Mouse (Mus musculus) thymus, postnatal 10 days (tissue): ENCODE data around the gene Tcf7l1.
"Not testable (repeated sequence)": the region's sequence is repeated elsewhere in the genome, so short reads cannot be mapped to it uniquely, and the experiment has no call there.

ENCODE experiments used
- DNase-seq, 2 experiments: peaks; one replicate each; pipeline ENCODE4 v3.0.0; 2021; ENCODE audit warnings: low spot score in 2 of 2

Gene Tcf7l1

GRCm38 (mm10) chr6:72788892-72789699 lies at the start of gene Tcf7l1:
Gene Tcf7l1, minus strand, starts transcription at chr6:72789254.
- peak; percentile 74 to 90 for DNase-seq

DNA sequence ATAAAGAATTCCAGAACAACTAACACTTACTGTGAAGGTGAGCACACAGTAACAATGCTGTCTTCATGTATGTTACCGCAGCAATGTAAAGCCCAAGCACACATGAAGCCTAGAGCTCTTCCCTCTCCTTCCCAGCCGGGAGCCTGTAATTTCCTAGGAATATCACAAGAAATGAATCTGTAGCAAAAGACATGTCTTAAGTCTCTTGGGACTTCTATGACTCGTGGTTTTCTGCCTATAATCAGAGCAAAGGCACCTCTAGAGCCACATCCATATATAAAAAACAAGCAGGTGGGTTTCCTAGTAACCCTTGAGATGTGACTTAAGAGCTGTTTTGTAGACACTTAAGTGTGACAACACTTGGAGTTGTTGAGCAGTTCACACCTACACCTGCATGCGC lies 48.7 kb upstream of the Tcf7l1 start:
- DNase-seq = no peak

- DNase-seq = no peak
Observed at GRCm38 (mm10) chr6:72834518-72834917, 45.5 kb upstream of the Tcf7l1 start.

DNA sequence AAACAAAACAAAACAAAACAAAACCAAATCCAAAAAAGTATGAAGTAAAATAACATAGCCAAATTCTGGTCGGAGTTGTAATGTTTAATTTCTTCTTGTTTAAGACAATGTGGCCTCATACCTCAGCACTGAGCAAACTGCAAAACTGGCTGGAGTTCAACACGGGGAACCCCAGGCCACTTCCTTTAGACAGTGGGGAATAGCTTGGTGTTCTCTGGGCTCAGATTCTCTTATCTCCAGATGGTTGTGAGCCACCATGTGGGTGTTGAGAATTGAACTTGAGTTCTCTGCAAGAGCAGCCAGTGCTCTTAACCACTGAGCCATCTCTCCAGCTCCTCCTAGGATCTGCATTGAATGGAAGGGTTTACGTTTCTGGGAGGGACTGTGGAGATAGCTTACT lies 42.8 kb upstream of the Tcf7l1 start:
- no peak for DNase-seq

DNA sequence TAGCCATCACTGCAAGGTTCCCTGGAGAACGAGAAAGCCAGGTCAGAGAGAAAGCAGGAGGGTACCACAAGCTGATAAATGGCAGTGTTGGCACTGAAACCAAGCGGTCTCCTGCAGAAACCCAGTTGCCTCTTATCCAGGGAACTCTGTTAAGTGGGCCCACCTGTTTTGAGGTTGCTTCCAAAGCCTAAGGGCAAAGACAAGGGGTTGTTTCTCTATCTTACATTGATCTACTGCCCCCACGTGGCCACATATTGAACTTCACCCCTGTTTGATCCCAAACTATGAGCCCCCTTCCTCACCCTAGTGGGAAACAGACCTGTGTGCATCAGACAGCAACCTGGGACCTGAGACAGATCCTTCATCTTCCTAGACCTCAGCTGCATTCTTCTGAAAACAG lies 42.2 kb upstream of the Tcf7l1 start:
- peak; percentile 13 to 52 for DNase-seq

DNA sequence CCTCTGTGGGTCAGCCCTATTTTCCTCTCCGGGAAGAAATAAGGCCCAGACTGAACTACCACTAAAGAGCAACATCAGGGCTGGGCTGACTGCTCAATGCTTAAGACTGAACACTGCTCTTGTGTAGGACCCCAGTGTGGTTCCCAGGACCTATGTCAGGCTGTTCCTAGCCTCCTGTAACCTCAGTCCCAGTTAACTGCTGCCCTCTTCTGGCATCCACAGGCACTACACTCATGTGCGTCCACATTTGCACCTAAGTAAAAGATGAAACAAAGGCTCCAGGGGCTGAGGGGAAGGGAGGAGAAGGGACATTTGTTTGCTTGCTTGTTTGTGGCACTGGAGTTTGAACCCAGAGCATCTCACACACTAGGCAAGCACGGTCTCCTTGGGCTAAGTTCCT lies 39.8 kb upstream of the Tcf7l1 start:
- DNase-seq = no peak

- not testable (repeated sequence) for DNase-seq
Observed at GRCm38 (mm10) chr6:72828037-72828436, 39.0 kb upstream of the Tcf7l1 start.

GRCm38 (mm10) chr6:72825762-72826161 lies 36.7 kb upstream of the Tcf7l1 start:
- DNase-seq = no peak

GRCm38 (mm10) chr6:72824971-72825737 lies 36.1 kb upstream of the Tcf7l1 start:
- no peak for DNase-seq

- no peak for DNase-seq
Observed at GRCm38 (mm10) chr6:72813456-72813855, 24.4 kb upstream of the Tcf7l1 start.

DNA sequence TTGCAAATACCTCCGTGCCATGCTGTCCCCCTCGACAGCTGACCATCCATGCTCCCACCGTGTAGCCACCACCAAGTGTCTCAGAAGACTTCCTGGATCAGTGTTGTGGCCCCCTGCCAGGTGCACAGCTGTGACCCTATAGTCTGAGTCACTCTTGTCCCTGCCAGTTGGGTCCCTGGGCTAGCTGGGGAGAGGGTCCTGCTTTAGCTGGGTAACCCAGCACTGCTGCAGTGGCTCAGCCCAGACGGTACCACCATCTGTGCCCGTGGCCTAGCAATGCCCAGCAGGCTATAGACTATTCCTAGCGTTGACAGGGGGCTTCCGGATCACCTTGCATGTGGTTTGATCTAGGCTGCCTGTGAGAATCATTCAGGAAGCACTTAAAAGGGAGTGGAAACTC lies 21.2 kb upstream of the Tcf7l1 start:
- DNase-seq = no peak

DNA sequence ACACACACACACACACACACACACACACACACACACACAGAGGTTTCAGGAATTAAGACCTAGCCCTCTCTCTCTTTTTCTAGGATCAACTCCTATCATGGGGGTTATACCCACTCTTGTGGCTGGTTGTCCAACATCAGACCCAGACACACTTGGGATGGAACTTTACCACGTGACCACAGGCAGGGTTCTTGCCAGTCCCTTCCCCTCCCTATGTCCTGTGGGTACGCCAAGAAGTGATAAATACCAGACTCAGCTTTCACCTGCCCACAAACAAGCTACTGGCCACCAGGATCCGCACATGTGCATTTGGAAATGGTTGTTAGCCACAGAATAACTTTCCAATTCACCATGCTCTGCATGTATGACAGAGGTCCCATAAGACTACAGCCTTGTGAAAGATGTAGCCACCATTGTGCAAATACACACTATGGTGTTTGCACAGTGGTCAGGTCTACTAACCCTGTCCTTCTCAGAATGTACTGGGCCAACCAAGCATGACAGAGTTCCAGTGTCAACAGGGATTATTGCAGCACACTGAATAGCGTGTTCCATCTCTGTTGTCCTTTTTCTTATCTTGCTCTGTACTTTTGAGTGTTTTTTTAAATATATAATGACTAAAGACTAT lies 20.6 kb upstream of the Tcf7l1 start:
- no peak for DNase-seq

- DNase-seq = no peak
Observed at GRCm38 (mm10) chr6:72808342-72808741, 19.3 kb upstream of the Tcf7l1 start.

GRCm38 (mm10) chr6:72803669-72804068 lies 14.6 kb upstream of the Tcf7l1 start:
- DNase-seq = no peak

DNA sequence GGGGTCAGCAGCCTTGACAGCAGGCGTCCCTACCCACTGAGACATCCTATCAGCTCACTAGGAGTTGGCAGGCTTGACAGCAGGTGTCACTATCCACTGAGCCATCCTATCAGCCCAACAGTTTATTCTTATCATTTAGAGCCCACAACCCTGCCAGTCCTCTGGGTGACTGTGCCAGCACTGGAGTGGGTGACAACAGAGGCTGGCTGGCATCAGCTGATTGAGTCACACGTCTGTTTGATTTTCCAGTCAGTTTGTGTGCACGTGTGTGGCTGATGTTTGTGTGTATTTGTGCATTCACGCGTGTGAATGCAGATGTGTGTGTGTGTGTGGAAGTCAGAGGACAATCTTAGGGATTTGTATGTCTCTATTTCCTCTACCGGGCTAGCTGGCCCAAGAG lies 13.1 kb upstream of the Tcf7l1 start:
- DNase-seq = no peak

DNA sequence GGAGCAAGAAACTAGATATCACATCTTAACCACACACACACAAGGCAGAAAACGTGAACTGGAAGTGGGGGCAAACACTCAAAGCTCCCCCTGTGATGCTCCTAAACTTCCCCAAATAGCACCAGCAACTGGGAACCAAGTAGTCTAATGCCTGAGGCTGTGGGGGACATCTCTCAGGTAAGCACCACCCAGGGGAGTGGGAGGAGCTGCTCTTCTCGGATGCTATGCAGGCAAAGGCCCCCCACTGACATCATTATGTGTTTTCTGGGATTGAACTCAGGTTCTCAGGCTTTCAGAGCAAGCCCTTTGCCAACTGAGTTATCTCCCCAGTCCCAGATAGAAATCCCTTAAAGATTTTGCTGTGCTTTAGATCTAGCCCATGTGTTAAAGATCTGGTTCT lies 11.6 kb upstream of the Tcf7l1 start:
- DNase-seq = no peak

- DNase-seq = no peak
Observed at GRCm38 (mm10) chr6:72797763-72798162, 8.7 kb upstream of the Tcf7l1 start.

GRCm38 (mm10) chr6:72795444-72795843 lies 6.4 kb upstream of the Tcf7l1 start:
- no peak for DNase-seq

DNA sequence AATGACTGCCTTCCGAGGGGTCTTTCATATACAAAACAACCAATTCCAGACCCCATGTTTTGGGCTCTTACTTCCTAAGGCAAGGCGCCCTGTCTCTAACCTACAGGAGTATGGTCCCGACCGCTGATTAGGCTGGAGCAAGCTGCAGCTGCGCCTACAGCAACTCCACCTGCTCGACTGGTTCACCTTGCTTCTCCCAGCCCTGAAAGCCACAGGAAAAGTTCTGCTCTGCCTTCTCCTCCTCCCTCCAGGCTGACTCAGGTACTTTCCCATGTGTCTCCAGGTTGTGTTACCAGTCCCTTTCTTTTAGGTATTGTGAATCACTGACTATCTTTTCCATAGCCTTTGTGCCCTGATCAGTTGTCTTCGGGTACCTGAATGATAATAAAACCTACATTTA lies 5.8 kb upstream of the Tcf7l1 start:
- no peak for DNase-seq

GRCm38 (mm10) chr6:72792641-72793040 lies 3.6 kb upstream of the Tcf7l1 start:
- no peak for DNase-seq

DNA sequence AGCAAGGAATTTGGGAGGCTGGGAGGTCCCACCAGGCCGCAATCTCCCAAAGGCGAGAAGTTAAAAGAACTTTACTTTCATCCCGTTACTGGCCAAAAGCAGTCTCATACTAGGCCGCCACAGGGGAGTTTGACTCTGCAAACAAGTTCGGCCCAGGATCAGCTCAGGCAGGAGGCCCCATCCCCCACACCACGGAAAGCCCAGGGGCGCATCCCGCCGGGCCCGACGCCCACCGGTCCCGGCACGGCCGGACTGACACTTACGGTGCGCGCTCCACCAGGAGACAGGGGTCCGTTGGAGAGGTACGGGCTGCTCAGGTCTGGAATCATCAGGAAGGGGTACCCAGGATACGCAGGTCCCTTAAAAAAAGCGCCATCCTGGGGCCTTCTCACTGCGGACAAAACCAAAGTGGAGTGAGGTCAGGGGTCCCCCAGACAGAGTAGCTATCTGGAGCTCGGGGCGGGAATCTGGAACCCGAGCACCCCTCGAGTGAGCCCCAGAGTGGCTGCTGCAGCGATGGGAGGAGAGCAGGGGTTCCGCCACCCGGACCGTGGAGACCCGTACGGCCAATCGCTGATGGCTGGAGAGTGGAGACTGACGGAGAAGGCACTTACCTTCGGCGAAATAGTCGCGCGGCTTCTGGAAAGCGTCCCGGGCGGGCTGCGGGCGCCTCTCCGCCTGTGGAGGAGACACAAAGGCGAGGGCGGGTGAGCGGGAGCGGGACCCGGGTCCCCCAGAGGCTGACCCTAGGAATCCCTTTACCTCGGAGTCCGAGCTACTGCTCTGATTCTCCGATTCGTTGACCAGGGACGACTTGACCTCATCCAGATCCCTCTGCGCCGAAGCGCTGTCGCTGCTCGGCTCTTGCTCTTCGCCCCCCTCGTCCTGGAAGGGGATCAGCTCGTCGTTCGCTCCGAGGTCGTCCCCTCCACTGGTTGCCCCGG lies 834 bp downstream of the Tcf7l1 start:
- DNase-seq = peak; percentile 5 to 14
